Mouse (Mus musculus) kidney, adult 18-20 months (tissue): ENCODE results near the gene Bach2.
A peak's percentile ranks its signal among the peaks of the same experiment; 100 is the strongest.

Experiments used
- DNase-seq: peaks from one replicate; pipeline ENCODE4 v3.0.0; 2021

Bach2 gene

DNA sequence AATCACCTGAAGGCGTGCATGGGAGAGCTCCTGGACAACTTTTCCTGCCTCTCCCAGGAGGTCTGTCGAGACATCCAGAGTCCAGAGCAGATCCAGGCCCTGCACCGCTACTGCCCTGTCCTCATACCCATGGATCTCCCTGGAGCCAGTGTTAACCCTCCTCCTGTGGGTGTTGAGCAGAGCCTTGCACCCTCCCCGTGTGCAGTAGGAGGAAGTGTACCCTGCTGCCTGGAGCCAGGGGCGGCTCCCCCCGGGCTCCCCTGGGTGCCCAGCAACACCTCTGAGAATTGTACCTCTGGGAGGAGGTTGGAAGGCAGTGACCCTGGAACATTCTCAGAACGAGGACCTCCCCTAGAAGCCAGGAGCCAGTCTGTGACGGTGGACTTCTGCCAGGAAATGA, 341.2 kb downstream of the Bach2 start:
- no peak for DNase-seq

DNA sequence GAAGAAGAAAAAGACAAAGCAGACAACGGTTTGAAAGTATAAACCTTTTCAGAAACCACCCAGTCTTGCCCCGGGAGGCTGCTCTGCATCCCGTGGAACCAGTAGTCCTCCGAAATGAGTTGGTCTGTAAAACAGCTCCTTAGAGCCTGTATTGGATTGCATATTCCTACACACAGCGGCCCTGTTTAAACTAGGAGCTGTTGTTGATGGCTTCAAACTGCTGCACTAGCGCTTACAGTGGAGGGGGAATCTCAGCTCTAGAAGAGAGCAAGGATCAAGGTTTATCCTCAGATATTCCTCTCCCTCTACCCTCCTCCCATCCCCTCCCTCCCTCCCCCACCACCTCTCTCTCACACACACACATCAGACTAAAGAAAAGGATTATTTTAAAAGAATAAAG, 345.6 kb downstream of the Bach2 start:
- DNase-seq: no peak

DNA sequence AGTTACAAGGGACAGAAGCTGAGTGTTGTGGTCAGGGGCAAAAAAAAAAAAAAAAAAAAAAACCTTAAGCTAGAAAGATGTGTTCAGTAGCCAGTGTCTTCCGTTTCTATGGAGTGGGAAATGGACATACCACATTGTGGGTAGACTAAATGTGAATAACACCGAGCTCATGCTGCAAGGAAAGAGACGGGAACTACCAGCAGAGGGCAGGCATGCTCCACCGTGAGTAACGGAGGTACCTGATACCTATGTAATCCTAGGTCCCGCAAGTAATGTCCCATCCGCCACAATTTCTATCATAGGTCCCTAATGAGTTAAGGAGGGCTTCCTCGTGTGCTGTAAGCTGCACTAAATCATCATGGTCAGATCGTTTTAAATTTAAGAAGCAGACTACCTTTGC, 348.0 kb downstream of the Bach2 start:
- DNase-seq: peak; percentile 70

DNA sequence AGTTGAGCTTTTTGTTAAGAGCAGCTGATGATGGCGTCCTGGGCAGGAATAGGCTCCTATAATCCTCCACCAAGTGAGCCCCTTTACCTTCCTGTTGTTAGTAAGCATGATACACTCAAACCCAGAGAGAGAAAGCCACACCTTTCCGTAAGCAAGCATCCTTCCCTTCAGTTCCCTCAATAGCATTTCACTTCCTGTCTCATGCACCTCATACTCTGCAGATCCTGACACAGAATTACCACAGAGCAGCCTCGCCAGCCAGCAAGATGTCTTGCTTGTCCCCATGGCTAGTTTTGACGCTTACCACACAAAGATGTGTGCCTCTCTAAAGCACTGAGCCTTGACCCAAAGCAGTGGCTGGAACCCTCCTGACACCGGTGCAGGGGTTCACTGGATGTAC, 348.9 kb downstream of the Bach2 start:
- no peak for DNase-seq

DNA sequence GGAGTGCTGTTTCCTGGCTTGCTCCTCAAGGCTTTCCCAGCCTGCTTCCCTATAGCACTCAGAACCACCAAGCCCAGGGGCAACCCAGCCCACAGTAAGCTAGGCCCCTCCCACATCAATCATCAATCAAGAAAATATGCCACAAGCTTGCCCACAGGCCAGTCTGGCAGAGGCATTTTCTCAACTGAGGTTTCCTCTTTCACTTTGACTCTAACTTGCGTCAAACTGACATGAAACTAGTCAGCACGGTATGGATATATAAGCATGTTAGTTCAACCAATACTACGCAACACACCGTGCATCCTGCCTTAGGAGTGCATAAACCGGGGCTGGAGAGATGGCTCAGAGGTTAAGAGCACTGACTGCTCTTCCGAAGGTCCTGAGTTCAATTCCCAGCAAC, 349.6 kb downstream of the Bach2 start:
- DNase-seq: no peak

DNA sequence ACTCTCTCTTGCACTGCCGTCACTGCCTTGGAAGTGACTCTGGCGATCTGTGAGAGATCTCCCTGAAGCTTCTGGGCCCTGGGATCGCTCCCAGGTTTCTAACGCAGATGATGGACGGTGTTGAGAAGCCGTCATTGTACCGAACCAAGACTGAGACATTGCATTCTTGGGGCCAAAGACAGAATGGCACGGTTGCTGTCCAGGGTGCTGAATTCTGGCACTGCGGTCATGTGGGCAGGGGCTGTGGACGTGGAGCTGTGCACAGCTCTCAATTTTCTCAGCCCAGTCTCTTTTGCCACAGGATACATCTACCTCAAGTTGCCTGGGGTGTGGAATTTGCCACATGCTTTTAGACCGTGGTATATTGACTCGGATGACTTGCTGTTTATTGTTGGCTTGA, 362.5 kb downstream of the Bach2 start:
- DNase-seq: peak; percentile 51

DNA sequence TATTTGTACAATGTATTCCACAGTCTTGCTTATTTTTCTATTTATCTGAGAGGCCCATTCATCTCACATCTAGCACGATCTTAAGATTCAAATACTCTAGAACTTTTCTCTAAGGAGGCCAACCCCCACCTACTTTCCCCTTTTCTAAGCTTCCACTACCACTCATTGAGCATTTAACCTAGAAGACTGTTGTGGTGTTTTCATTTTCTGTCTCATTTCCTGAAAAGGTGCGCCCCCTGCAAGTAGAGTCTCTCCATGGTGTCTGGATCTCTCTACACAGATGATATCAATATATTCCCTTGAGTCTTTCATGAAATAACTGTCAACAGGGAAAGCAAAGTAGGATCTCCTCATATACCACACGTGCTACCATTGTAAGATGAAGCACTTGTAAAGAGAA, 364.1 kb downstream of the Bach2 start, which contains the start of gene Gja10:
TSS of gene Gja10 (minus strand) at position 101 of the 400 bp plus-strand sequence.
- no peak for DNase-seq

DNA sequence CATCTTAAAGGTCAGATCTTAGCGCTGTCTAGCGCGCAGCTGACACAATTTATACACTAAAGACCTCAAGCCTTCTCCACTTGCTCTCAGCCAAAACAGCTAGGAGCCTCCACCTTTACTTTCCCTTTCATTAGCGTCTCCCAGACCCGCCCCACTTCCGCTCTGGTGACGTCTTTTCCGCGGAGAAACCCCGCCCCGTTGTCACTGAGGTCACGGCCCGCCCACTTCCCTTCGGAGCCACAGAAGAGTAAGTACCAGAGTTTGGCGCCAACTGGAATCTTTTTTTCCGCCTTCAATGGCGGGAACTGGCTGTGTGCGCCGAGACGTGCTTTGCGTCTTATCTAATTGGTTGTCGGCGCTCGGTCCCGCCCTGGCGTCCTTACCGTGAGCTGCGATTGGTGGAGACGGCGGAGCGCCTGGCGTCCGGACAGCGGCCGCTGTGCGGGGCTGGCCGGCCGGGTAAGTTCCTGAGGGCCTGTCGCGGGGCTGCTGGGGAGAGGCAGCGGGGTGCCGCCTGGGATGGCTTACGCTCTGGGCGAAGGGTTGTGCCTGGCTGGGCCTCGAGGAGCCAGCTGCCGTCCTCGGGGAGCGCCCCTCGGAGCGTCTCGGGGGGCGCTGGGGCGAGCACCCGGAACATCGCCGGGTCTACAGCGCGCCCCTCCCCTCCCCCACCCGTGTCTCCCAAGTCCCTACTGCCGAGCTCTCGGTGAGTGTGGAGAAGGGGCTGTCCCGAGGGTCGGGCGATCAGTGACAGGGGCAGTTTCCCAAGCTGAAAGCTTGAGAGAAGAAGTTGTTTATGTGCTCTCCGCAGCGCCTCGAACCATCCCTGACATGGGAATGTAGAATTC, 376.7 kb downstream of the Bach2 start, which contains the start of gene Casp8ap2:
TSS of gene Casp8ap2 (plus strand) at position 418 of the 848 bp plus-strand sequence.
- peak; percentile 100 for DNase-seq

DNA sequence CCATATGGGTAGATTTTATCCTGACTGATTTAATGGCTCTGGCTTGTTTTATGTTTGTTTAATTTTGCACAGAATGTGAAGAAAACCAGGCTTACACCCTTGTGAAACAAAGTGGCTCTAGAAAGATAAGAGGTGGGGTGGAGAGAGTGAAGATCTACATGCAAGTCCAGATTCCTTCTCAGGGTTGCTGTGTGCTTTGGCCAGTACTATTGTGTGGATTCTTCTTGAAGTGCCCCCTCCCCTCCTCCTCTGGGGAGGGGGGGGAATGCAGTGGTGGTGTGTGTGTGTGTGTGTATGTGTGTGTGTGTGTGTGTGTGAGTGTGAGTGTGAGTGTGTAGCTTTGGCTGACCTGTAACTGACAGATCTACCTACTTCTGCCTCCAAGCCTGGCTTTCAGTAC, 383.0 kb downstream of the Bach2 start:
- DNase-seq: no peak
